Mouse (Mus musculus): ENCODE results near the gene Patl2.
"Not testable (repeated sequence)": the region's sequence is repeated elsewhere in the genome, so short reads cannot be mapped to it uniquely, and the experiment has no call there.

Patl2 gene

GRCm38 (mm10) chr2:122186106-122186505, at the start of gene Patl2, which contains the start of gene Terb2:
Gene Patl2, minus strand, starts transcription at chr2:122186189.
Gene Terb2, plus strand, starts transcription at chr2:122186272.
- DNase-seq, result no peak

- peak; percentile 82 for DNase-seq
These were observed 49.4 kb upstream of the Patl2 start for GRCm38 (mm10) chr2:122235425-122235824.

GRCm38 (mm10) chr2:122234611-122235288, 48.8 kb upstream of the Patl2 start, which contains the start of gene Sord:
Gene Sord, plus strand, starts transcription at chr2:122234749.
- peak; percentile 83 for DNase-seq

GRCm38 (mm10) chr2:122233759-122234557, 48.0 kb upstream of the Patl2 start:
- peak; percentile 61 for DNase-seq

GRCm38 (mm10) chr2:122233341-122233740, 47.4 kb upstream of the Patl2 start:
- no peak for DNase-seq

- no peak for DNase-seq
These were observed 45.6 kb upstream of the Patl2 start for GRCm38 (mm10) chr2:122231616-122232015.

GRCm38 (mm10) chr2:122230395-122230794, 44.4 kb upstream of the Patl2 start:
- DNase-seq, result no peak

- DNase-seq, result no peak
These were observed 37.7 kb upstream of the Patl2 start for GRCm38 (mm10) chr2:122223654-122224053.

GRCm38 (mm10) chr2:122222272-122222671, 36.3 kb upstream of the Patl2 start:
- DNase-seq, result no peak

- no peak for DNase-seq
These were observed 35.8 kb upstream of the Patl2 start for GRCm38 (mm10) chr2:122221798-122222197.

- no peak for DNase-seq
These were observed 35.4 kb upstream of the Patl2 start for GRCm38 (mm10) chr2:122221378-122221777.

GRCm38 (mm10) chr2:122218234-122218633, 32.2 kb upstream of the Patl2 start:
- no peak for DNase-seq

GRCm38 (mm10) chr2:122217075-122217474, 31.1 kb upstream of the Patl2 start:
- DNase-seq, result not testable (repeated sequence)

- no peak for DNase-seq
These were observed 24.7 kb upstream of the Patl2 start for GRCm38 (mm10) chr2:122210534-122211228.

GRCm38 (mm10) chr2:122206440-122207107, 20.6 kb upstream of the Patl2 start:
- DNase-seq, result no peak

GRCm38 (mm10) chr2:122201501-122201900, 15.5 kb upstream of the Patl2 start:
- no peak for DNase-seq

- DNase-seq, result no peak
These were observed 8.5 kb upstream of the Patl2 start for GRCm38 (mm10) chr2:122194509-122194929.

GRCm38 (mm10) chr2:122191849-122192248, 5.9 kb upstream of the Patl2 start:
- no peak for DNase-seq

GRCm38 (mm10) chr2:122186751-122187150, 762 bp upstream of the Patl2 start:
- DNase-seq, result no peak

- DNase-seq, result no peak
These were observed 903 bp downstream of the Patl2 start for GRCm38 (mm10) chr2:122185086-122185485.

- no peak for DNase-seq
These were observed 5.8 kb downstream of the Patl2 start for GRCm38 (mm10) chr2:122180051-122180822.

GRCm38 (mm10) chr2:122172188-122172587, 13.8 kb downstream of the Patl2 start:
- no peak for DNase-seq
